Mouse (Mus musculus): ENCODE results near the gene Armc3. TPM values are rescaled to one million over a fixed set of nuclear protein-coding genes. Genes with fewer than 3 reads are reported as not detected.
A peak's percentile ranks its signal among the peaks of the same experiment; 100 is the strongest.
"Not testable (repeated sequence)": the region's sequence is repeated elsewhere in the genome, so short reads cannot be mapped to it uniquely, and the experiment has no call there.

Armc3 gene
- polyA plus RNA-seq, 1 experiment from 2014 or later: 0.18 TPM

- H3K4me3 ChIP-seq: peak overlapping the region; percentile 44
- H3K36me3 ChIP-seq: no peaks in the 10 kb centered on the region
- peaks cover 22% of the 10 kb centered on the region for H3K27me3 ChIP-seq
- peak overlapping the region; percentile 68 for H3K9ac ChIP-seq
- no peaks in the 10 kb centered on the region for H3K4me1 ChIP-seq
- peak overlapping the region; percentile 63 for H3K4me2 ChIP-seq
- ATAC-seq (ENCODE audit: insufficient number of reproducible peaks, insufficient read depth, low FRiP score, low TSS enrichment, low read depth): 0 out of 2 replicates have a peak, but pooled peaks have one; percentile 56
- peak overlapping the region; percentile 60 for H3K27ac ChIP-seq
- WGBS: 8% methylated on average over 25 of the region's 25 CpGs
- H3K9me3 ChIP-seq: no peaks in the 10 kb centered on the region
Measured at GRCm38 (mm10) chr2:19275602-19276539, 76.8 kb downstream of the Armc3 start.

GRCm38 (mm10) chr2:19280331-19280730, 81.2 kb downstream of the Armc3 start:
- H3K36me3 ChIP-seq: no peaks in the 10 kb centered on the region
- ATAC-seq (ENCODE audit: insufficient number of reproducible peaks, insufficient read depth, low FRiP score, low TSS enrichment, low read depth): no peak
- H3K27me3 ChIP-seq: peaks cover 18% of the 10 kb centered on the region
- no peak overlapping the region for H3K27ac ChIP-seq
- no peak overlapping the region for H3K4me3 ChIP-seq
- 85% methylated on average over 11 of the region's 11 CpGs for WGBS
- H3K9ac ChIP-seq: no peak overlapping the region
- no peak overlapping the region for H3K4me2 ChIP-seq
- no peaks in the 10 kb centered on the region for H3K9me3 ChIP-seq
- H3K4me1 ChIP-seq: no peaks in the 10 kb centered on the region

- Histone ChIP-seq H3K4me3 (no peak overlapping the region), H3K36me3 (no peaks in the 10 kb centered on the region), H3K27ac (no peak overlapping the region), H3K4me2 (no peak overlapping the region), H3K9ac (no peak overlapping the region), H3K27me3 (no peaks in the 10 kb centered on the region), H3K9me3 (no peaks in the 10 kb centered on the region), H3K4me1 (no peaks in the 10 kb centered on the region)
- WGBS: 68% methylated on average over 3 of the region's 3 CpGs
- ATAC-seq (ENCODE audit: insufficient number of reproducible peaks, insufficient read depth, low FRiP score, low TSS enrichment, low read depth): no peak
Measured at GRCm38 (mm10) chr2:19292366-19292765, 93.3 kb downstream of the Armc3 start.

GRCm38 (mm10) chr2:19300345-19301089, 101.4 kb downstream of the Armc3 start:
- Histone ChIP-seq H3K27ac (no peak overlapping the region), H3K4me1 (no peaks in the 10 kb centered on the region), H3K36me3 (no peaks in the 10 kb centered on the region), H3K27me3 (no peaks in the 10 kb centered on the region), H3K4me3 (no peak overlapping the region), H3K9me3 (no peaks in the 10 kb centered on the region), H3K9ac (no peak overlapping the region), H3K4me2 (no peak overlapping the region)
- ATAC-seq (ENCODE audit: insufficient number of reproducible peaks, insufficient read depth, low FRiP score, low TSS enrichment, low read depth): no peak
- WGBS: 76% methylated on average over 9 of the region's 9 CpGs

- Histone ChIP-seq H3K27me3 (no peaks in the 10 kb centered on the region), H3K36me3 (no peaks in the 10 kb centered on the region), H3K27ac (no peak overlapping the region), H3K9me3 (no peaks in the 10 kb centered on the region), H3K4me1 (no peaks in the 10 kb centered on the region), H3K4me2 (no peak overlapping the region), H3K4me3 (no peak overlapping the region), H3K9ac (no peak overlapping the region)
- 19% methylated on average over 6 of the region's 6 CpGs for WGBS
- no peak for ATAC-seq (ENCODE audit: insufficient number of reproducible peaks, insufficient read depth, low FRiP score, low TSS enrichment, low read depth)
Measured at GRCm38 (mm10) chr2:19301251-19301650, 102.1 kb downstream of the Armc3 start.

- 89% methylated on average over 3 of the region's 3 CpGs for WGBS
- not testable (repeated sequence) for H3K9ac ChIP-seq; H3K27me3 ChIP-seq; ATAC-seq (ENCODE audit: insufficient number of reproducible peaks, insufficient read depth, low FRiP score, low TSS enrichment, low read depth); H3K4me3 ChIP-seq; H3K36me3 ChIP-seq; H3K27ac ChIP-seq; H3K9me3 ChIP-seq; H3K4me1 ChIP-seq; H3K4me2 ChIP-seq
Measured at GRCm38 (mm10) chr2:19303087-19303486, 104.0 kb downstream of the Armc3 start.

- WGBS: 92% methylated on average over 3 of the region's 3 CpGs
- ATAC-seq (ENCODE audit: insufficient number of reproducible peaks, insufficient read depth, low FRiP score, low TSS enrichment, low read depth): no peak
Measured at GRCm38 (mm10) chr2:19310498-19310897, 111.4 kb downstream of the Armc3 start.

GRCm38 (mm10) chr2:19316056-19316455, 117.0 kb downstream of the Armc3 start:
- Histone ChIP-seq H3K4me2 (no peak overlapping the region), H3K27me3 (no peaks in the 10 kb centered on the region), H3K27ac (no peak overlapping the region), H3K9me3 (peaks cover 10% of the 10 kb centered on the region), H3K4me1 (no peaks in the 10 kb centered on the region), H3K9ac (no peak overlapping the region), H3K4me3 (no peak overlapping the region), H3K36me3 (no peaks in the 10 kb centered on the region)
- no peak for ATAC-seq (ENCODE audit: insufficient number of reproducible peaks, insufficient read depth, low FRiP score, low TSS enrichment, low read depth)
- 49% methylated on average over 11 of the region's 11 CpGs for WGBS

More at GRCm38 (mm10) chr2:19310498-19310897, 111.4 kb downstream of the Armc3 start:
- H3K27me3 ChIP-seq: no peaks in the 10 kb centered on the region
- no peak overlapping the region for H3K9ac ChIP-seq
- H3K36me3 ChIP-seq: no peaks in the 10 kb centered on the region
- no peak overlapping the region for H3K4me2 ChIP-seq
- no peak overlapping the region for H3K27ac ChIP-seq
- H3K4me3 ChIP-seq: no peak overlapping the region
- no peaks in the 10 kb centered on the region for H3K4me1 ChIP-seq
- H3K9me3 ChIP-seq: peaks cover 7% of the 10 kb centered on the region

- H3K4me1 ChIP-seq: no peaks in the 10 kb centered on the region
- no peak for ATAC-seq (ENCODE audit: insufficient number of reproducible peaks, insufficient read depth, low FRiP score, low TSS enrichment, low read depth)
- 70% methylated on average over 4 of the region's 4 CpGs for WGBS
Measured at GRCm38 (mm10) chr2:19316691-19317090, 117.6 kb downstream of the Armc3 start.

GRCm38 (mm10) chr2:19317151-19317812, 118.2 kb downstream of the Armc3 start:
- not testable (repeated sequence) for H3K27ac ChIP-seq; H3K4me3 ChIP-seq; H3K4me1 ChIP-seq; H3K4me2 ChIP-seq; H3K27me3 ChIP-seq; H3K9ac ChIP-seq; H3K9me3 ChIP-seq; ATAC-seq (ENCODE audit: insufficient number of reproducible peaks, insufficient read depth, low FRiP score, low TSS enrichment, low read depth); H3K36me3 ChIP-seq
- WGBS: 90% methylated on average over 2 of the region's 2 CpGs

More at GRCm38 (mm10) chr2:19316691-19317090, 117.6 kb downstream of the Armc3 start:
- no peaks in the 10 kb centered on the region for H3K27me3 ChIP-seq
- no peak overlapping the region for H3K9ac ChIP-seq
- H3K4me3 ChIP-seq: no peak overlapping the region
- H3K36me3 ChIP-seq: no peaks in the 10 kb centered on the region
- no peak overlapping the region for H3K4me2 ChIP-seq
- H3K27ac ChIP-seq: no peak overlapping the region
- peaks cover 10% of the 10 kb centered on the region for H3K9me3 ChIP-seq

GRCm38 (mm10) chr2:19318499-19318898, 119.4 kb downstream of the Armc3 start:
- no peak overlapping the region for H3K27ac ChIP-seq
- peaks cover 10% of the 10 kb centered on the region for H3K9me3 ChIP-seq
- H3K4me2 ChIP-seq: no peak overlapping the region
- H3K27me3 ChIP-seq: no peaks in the 10 kb centered on the region
- ATAC-seq (ENCODE audit: insufficient number of reproducible peaks, insufficient read depth, low FRiP score, low TSS enrichment, low read depth): no peak
- no peaks in the 10 kb centered on the region for H3K4me1 ChIP-seq
- no peaks in the 10 kb centered on the region for H3K36me3 ChIP-seq
- no peak overlapping the region for H3K4me3 ChIP-seq
- no peak overlapping the region for H3K9ac ChIP-seq
- WGBS: 93% methylated on average over 4 of the region's 4 CpGs

All from embryonic facial prominence, embryonic 13.5 days (tissue).